ENCODE assay signal across 8 mouse cellular contexts in genomic region chr4:149735624-149736250, GRCm38 (mm10). TPM values are rescaled to one million over a fixed set of nuclear protein-coding genes. Genes with fewer than 3 reads are reported as not detected.
DNase-seq lines count a peak whose midpoint lies in the region; ATAC-seq lines count a peak whose summit lies in the region.

No protein-coding gene starts in this region.

- H3K27ac ChIP-seq in heart, embryonic 15.5 days, result no peak overlapping the region; the same call in 1 of the 2 replicates
- H3K27ac ChIP-seq in forebrain, embryonic 14.5 days (ENCODE audit: low read depth, low read length), result peak overlapping the region; percentile 29; the same call in 1 of the 2 replicates
- H3K27ac ChIP-seq in midbrain, embryonic 11.5 days (ENCODE audit: low read depth, low read length), result no peak overlapping the region

- 55% methylated on average over 5 of the region's 5 CpGs for WGBS in heart, embryonic 15.5 days
- WGBS in forebrain, embryonic 14.5 days, result 73% methylated on average over 5 of the region's 5 CpGs
- whole genome bisulfite sequencing in midbrain, embryonic 11.5 days, result 95% methylated on average over 5 of the region's 5 CpGs

- H3K9me3 ChIP-seq in heart, embryonic 15.5 days (replicated peaks), result no peaks in the 10 kb centered on the region
- no peaks in the 10 kb centered on the region for H3K9me3 ChIP-seq in forebrain, embryonic 14.5 days (replicated peaks; ENCODE audit: control insufficient read depth, low read length)
- no peaks in the 10 kb centered on the region for H3K9me3 ChIP-seq in midbrain, embryonic 11.5 days (ENCODE audit: control insufficient read depth, low read length)

- H3K9ac ChIP-seq in heart, embryonic 15.5 days, result 0 out of 2 replicates have a peak overlapping the region, but pooled peaks have one; percentile 86
- peak overlapping the region; percentile 87 for H3K9ac ChIP-seq in forebrain, embryonic 14.5 days (ENCODE audit: low read length)
- 0 out of 2 replicates have a peak overlapping the region, but pooled peaks have one; percentile 27 for H3K9ac ChIP-seq in midbrain, embryonic 11.5 days (ENCODE audit: low read length)

- DNase-seq in heart, adult 11 months, result no peak
- DNase-seq in cerebellum, adult 9-10 months, result peak; percentile 71
- DNase-seq in forebrain, embryonic 14.5 days (ENCODE audit: low spot score), result no peak
- DNase-seq in midbrain, embryonic 11.5 days (ENCODE audit: low spot score, missing footprints), result no peak
- no peak for DNase-seq in ovary, adult 18-20 months (ENCODE audit: low spot score)
- no peak for DNase-seq in right cerebral cortex, postnatal 14 days
- DNase-seq in right cerebral cortex, postnatal 36 days (ENCODE audit: low spot score in 2 of 2), result no peak

- peaks cover 4% of the 10 kb centered on the region; the same call in 1 of the 2 replicates for H3K36me3 ChIP-seq in heart, embryonic 15.5 days
- H3K36me3 ChIP-seq in forebrain, embryonic 14.5 days (ENCODE audit: control insufficient read depth, insufficient read depth, low read length), result peaks cover 16% of the 10 kb centered on the region
- H3K36me3 ChIP-seq in midbrain, embryonic 11.5 days (ENCODE audit: control insufficient read depth, insufficient read depth, low read length), result peaks cover 7% of the 10 kb centered on the region

- peak overlapping the region; percentile 89 for H3K4me2 ChIP-seq in heart, embryonic 15.5 days
- peak overlapping the region; percentile 98 for H3K4me2 ChIP-seq in forebrain, embryonic 14.5 days (ENCODE audit: low read length)
- no peak overlapping the region; the same call in 1 of the 2 replicates for H3K4me2 ChIP-seq in midbrain, embryonic 11.5 days

- H3K27me3 ChIP-seq in heart, embryonic 15.5 days, result no peaks in the 10 kb centered on the region
- H3K27me3 ChIP-seq in forebrain, embryonic 14.5 days (replicated peaks; ENCODE audit: control insufficient read depth, insufficient read depth, low read length), result no peaks in the 10 kb centered on the region
- no peaks in the 10 kb centered on the region; the same call in 1 of the 2 replicates for H3K27me3 ChIP-seq in midbrain, embryonic 11.5 days (ENCODE audit: control insufficient read depth, insufficient read depth, low read length)

- peaks cover 67% of the 10 kb centered on the region for H3K4me1 ChIP-seq in heart, embryonic 15.5 days (replicated peaks)
- H3K4me1 ChIP-seq in forebrain, embryonic 14.5 days (ENCODE audit: control insufficient read depth, insufficient read depth, low read length), result peaks cover 36% of the 10 kb centered on the region
- peaks cover 29% of the 10 kb centered on the region for H3K4me1 ChIP-seq in midbrain, embryonic 11.5 days (ENCODE audit: control insufficient read depth, insufficient read depth, low read length)

- H3K4me3 ChIP-seq in heart, embryonic 15.5 days, result peak overlapping the region; percentile 85; the same call in 1 of the 2 replicates
- H3K4me3 ChIP-seq in forebrain, embryonic 14.5 days (ENCODE audit: low read depth, low read length), result no peak overlapping the region
- no peak overlapping the region for H3K4me3 ChIP-seq in midbrain, embryonic 11.5 days (ENCODE audit: low read depth, low read length)

- ATAC-seq in heart, embryonic 15.5 days (replicated peaks; ENCODE audit: insufficient number of reproducible peaks, insufficient read depth, low FRiP score, low read depth), result no peak
- ATAC-seq in forebrain, embryonic 14.5 days, result no peak
- no peak for ATAC-seq in midbrain, embryonic 11.5 days (ENCODE audit: low FRiP score)

RNA-seq across cellular contexts. Expression of gene Tmem201, which starts 2.1 kb away (rescaled TPM):
- 42.5 and 46.6 TPM in 2 replicates for polyA plus RNA-seq in heart, embryonic 15.5 days (2015; fragmentation: Nextera tagmentation; extraction: Ambion mirVana)
- 20.4 and 24.9 TPM in 2 replicates for polyA plus RNA-seq in forebrain, embryonic 14.5 days (2014; fragmentation: Nextera tagmentation; extraction: Ambion mirVana)
- polyA plus RNA-seq in midbrain, embryonic 11.5 days (2014; fragmentation: Nextera tagmentation; extraction: Ambion mirVana), result 15.8 and 18.4 TPM in 2 replicates

RNA-seq across cellular contexts. Expression of gene Pik3cd, which starts 33.4 kb away (rescaled TPM):
- 3.1 and 8.4 TPM in 2 replicates for polyA plus RNA-seq in heart, embryonic 15.5 days (2015; fragmentation: Nextera tagmentation; extraction: Ambion mirVana)
- 8.9 and 12.9 TPM in 2 replicates for polyA plus RNA-seq in forebrain, embryonic 14.5 days (2014; fragmentation: Nextera tagmentation; extraction: Ambion mirVana)
- polyA plus RNA-seq in midbrain, embryonic 11.5 days (2014; fragmentation: Nextera tagmentation; extraction: Ambion mirVana), result 7.8 and 8.7 TPM in 2 replicates

RNA-seq across cellular contexts. Expression of gene Slc25a33, which starts 38.3 kb away (rescaled TPM):
- polyA plus RNA-seq in heart, embryonic 15.5 days (2015; fragmentation: Nextera tagmentation; extraction: Ambion mirVana), result 5.1 and 6.0 TPM in 2 replicates
- polyA plus RNA-seq in forebrain, embryonic 14.5 days (2014; fragmentation: Nextera tagmentation; extraction: Ambion mirVana), result 20.4 and 21.9 TPM in 2 replicates
- polyA plus RNA-seq in midbrain, embryonic 11.5 days (2014; fragmentation: Nextera tagmentation; extraction: Ambion mirVana), result 18.6 and 21.4 TPM in 2 replicates

Comparison
In these comparisons a context has a peak if more than half of its experiments do, and no peak if none do; other contexts are left out.
1. H3K9ac ChIP-seq: peak in every context shown above with its lines; median percentile 87 in forebrain, embryonic 14.5 days; 86 in heart, embryonic 15.5 days; 27 in midbrain, embryonic 11.5 days.